In genomic region chr12:80762982-80763381, GRCm38 (mm10) we compare ENCODE assay signal across 23 mouse cellular contexts. TPM values are rescaled to one million over a fixed set of nuclear protein-coding genes. Genes with fewer than 3 reads are reported as not detected.
A peak's percentile ranks its signal among the peaks of the same experiment; 100 is the strongest.
DNase-seq lines count a peak whose midpoint lies in the region; ATAC-seq and TF ChIP-seq lines count a peak whose summit lies in the region.
"Had no signal": no experiment of that assay in that cellular context is flagged by ENCODE, and none has a peak within 500 bp of the region (broad histone marks: within the 10 kb centered on the region; RNA-seq: fewer than 3 reads in every experiment).

No protein-coding gene starts in this region.

- H3K36me3 ChIP-seq in liver, adult 2 months (ENCODE audit: control insufficient read depth, insufficient read depth, low read length) = no peaks in the 10 kb centered on the region
- no peaks in the 10 kb centered on the region for H3K36me3 ChIP-seq in liver, embryonic 11.5 days (ENCODE audit: control insufficient read depth, insufficient read depth, low read length)
- H3K36me3 ChIP-seq: embryonic facial prominence, embryonic 12.5 days had no signal

- intact Hi-C loops in gastrocnemius, postnatal 36 days (cut with DNase I) = no loop called here

- H3K4me1 ChIP-seq in liver, adult 2 months (ENCODE audit: control insufficient read depth, insufficient read depth, low read length) = peaks cover 4% of the 10 kb centered on the region; the same call in 1 of the 2 replicates
- peaks cover 13% of the 10 kb centered on the region for H3K4me1 ChIP-seq in liver, embryonic 11.5 days (replicated peaks; ENCODE audit: control insufficient read depth, insufficient read depth, low read length)

- H3K79me2 ChIP-seq in liver, adult 2 months (ENCODE audit: control insufficient read depth, insufficient read depth, low read length) = no peaks in the 10 kb centered on the region

- peak; percentile 47 for DNase-seq in liver, adult 2 months (ENCODE audit: extremely low read depth, low read depth, low spot score)
- no peak for DNase-seq in liver, embryonic 11.5 days (ENCODE audit: low spot score)
- DNase-seq in 416B (ENCODE audit: low read depth) = peak; percentile 30
- no peak for DNase-seq in testis, postnatal 14 days (ENCODE audit: low spot score)
- no peak for DNase-seq in gastrocnemius, postnatal 36 days
- DNase-seq: adrenal gland, adult 8-10 months; adrenal gland, postnatal 14 days; adrenal gland, postnatal 36 days; cerebellum, adult 11-12 months; cerebellum, adult 2 months; cerebellum, adult 9-10 months; cerebellum, postnatal 10 days; cerebellum, postnatal 25 days; forebrain, postnatal 0 days had no signal

- H3K27me3 ChIP-seq in liver, adult 2 months (ENCODE audit: control insufficient read depth, insufficient read depth, low read length) = peaks cover 21% of the 10 kb centered on the region; the same call in 1 of the 2 replicates
- peaks cover 33% of the 10 kb centered on the region for H3K27me3 ChIP-seq in liver, embryonic 11.5 days (replicated peaks; ENCODE audit: control insufficient read depth, insufficient read depth, low read length)
- H3K27me3 ChIP-seq: forebrain, embryonic 13.5 days; forebrain, embryonic 15.5 days; Patski had no signal

- ATAC-seq in liver, embryonic 11.5 days (replicated peaks; ENCODE audit: low FRiP score) = no peak
- peak; percentile 44; the same call in 1 of the 2 replicates for ATAC-seq in granulocyte monocyte progenitor cell, adult 5-6 weeks (replicated peaks; ENCODE audit: poor library complexity, severe bottlenecking)
- ATAC-seq: activated CD4-positive, CD25-positive, alpha-beta regulatory T cell, adult 4 months; forebrain, embryonic 13.5 days; forebrain, embryonic 15.5 days; forebrain, postnatal 0 days; Patski had no signal

- 39% methylated on average over 5 of the region's 5 CpGs for WGBS in liver, adult 2 months
- 66% methylated on average over 5 of the region's 5 CpGs for WGBS in liver, embryonic 11.5 days

- no peak overlapping the region for H3K4me2 ChIP-seq in liver, embryonic 11.5 days
- H3K4me2 ChIP-seq: embryonic facial prominence, embryonic 12.5 days; forebrain, embryonic 13.5 days; forebrain, embryonic 15.5 days had no signal

- no peak overlapping the region for H3K4me3 ChIP-seq in liver, adult 2 months (ENCODE audit: insufficient read depth, low read depth, low read length)
- no peak overlapping the region for H3K4me3 ChIP-seq in liver, embryonic 11.5 days (ENCODE audit: low read depth, low read length)
- H3K4me3 ChIP-seq: embryonic facial prominence, embryonic 10.5 days; embryonic facial prominence, embryonic 12.5 days; forebrain, embryonic 13.5 days; forebrain, embryonic 15.5 days had no signal

- TF ChIP-seq CTCF in liver, adult 2 months (IDR thresholded peaks at IDR 0.05; ENCODE audit: low read depth, low read length) = no peak

- H3K9me3 ChIP-seq in liver, embryonic 11.5 days (ENCODE audit: control insufficient read depth, low read length) = no peaks in the 10 kb centered on the region
- H3K9me3 ChIP-seq: embryonic facial prominence, embryonic 12.5 days had no signal

- H3K9ac ChIP-seq in liver, adult 2 months (ENCODE audit: low read depth, low read length) = no peak overlapping the region
- no peak overlapping the region for H3K9ac ChIP-seq in liver, embryonic 11.5 days (ENCODE audit: low read depth, low read length)
- H3K9ac ChIP-seq: embryonic facial prominence, embryonic 12.5 days; forebrain, embryonic 13.5 days; forebrain, embryonic 15.5 days; forebrain, postnatal 0 days had no signal

- H3K27ac ChIP-seq in liver, adult 2 months (replicated peaks; ENCODE audit: insufficient read depth, low read depth, low read length) = no peak overlapping the region
- no peak overlapping the region for H3K27ac ChIP-seq in liver, embryonic 11.5 days (ENCODE audit: low read depth, low read length)
- H3K27ac ChIP-seq: embryonic facial prominence, embryonic 10.5 days; embryonic facial prominence, embryonic 12.5 days; forebrain, embryonic 13.5 days; forebrain, embryonic 15.5 days had no signal

- TF ChIP-seq POLR2A in liver, adult 2 months (IDR thresholded peaks at IDR 0.05; ENCODE audit: extremely low read depth, insufficient read depth, low read length) = no peak

RNA-seq across cellular contexts. Expression of gene Ccdc177, which starts 2.5 kb away (rescaled TPM):
- total RNA-seq in liver, adult 2 months (2014; rRNA removed) = not detected in 2 replicates
- polyA plus RNA-seq in liver, adult 2 months (2012; rRNA removed) = not detected in 2 replicates
- not detected in 2 replicates for polyA plus RNA-seq in liver, embryonic 11.5 days (2014; fragmentation: Nextera tagmentation; extraction: Ambion mirVana)
- 0.56 TPM in 1 of 2 replicates, not detected in the other for total RNA-seq in granulocyte monocyte progenitor cell, adult 5-6 weeks (2014; fragmentation: Nextera tagmentation)
- total RNA-seq in granulocyte monocyte progenitor cell, adult 5-6 weeks (2017) = not detected in 2 replicates
- not detected for total RNA-seq in gastrocnemius, postnatal 36 days (2021)
- total RNA-seq: adrenal gland, adult 18-20 months; adrenal gland, postnatal 14 days; adrenal gland, postnatal 36 days had no signal
- polyA plus RNA-seq: activated CD4-positive, CD25-positive, alpha-beta regulatory T cell, adult 4 months; C2C12 had no signal

RNA-seq across cellular contexts. Expression of gene Susd6, which starts 27.3 kb away (rescaled TPM):
- 20.1 and 27.5 TPM in 2 replicates for total RNA-seq in liver, adult 2 months (2014; rRNA removed)
- 21.8 and 22.3 TPM in 2 replicates for polyA plus RNA-seq in liver, adult 2 months (2012; rRNA removed)
- 21.5 and 21.7 TPM in 2 replicates for polyA plus RNA-seq in liver, embryonic 11.5 days (2014; fragmentation: Nextera tagmentation; extraction: Ambion mirVana)
- total RNA-seq in granulocyte monocyte progenitor cell, adult 5-6 weeks (2014; fragmentation: Nextera tagmentation) = 21.7 and 22.0 TPM in 2 replicates
- 14.0 and 16.4 TPM in 2 replicates for total RNA-seq in granulocyte monocyte progenitor cell, adult 5-6 weeks (2017)
- total RNA-seq in gastrocnemius, postnatal 36 days (2021) = 10 to 100 TPM; 29.6 to 30.3 TPM

Comparison
In these comparisons a context has a peak if more than half of its experiments do, and no peak if none do; other contexts are left out.
1. DNase-seq: peak in liver, adult 2 months (single experiment) and 416B (single experiment); none in liver, embryonic 11.5 days (single experiment), testis, postnatal 14 days (single experiment) and gastrocnemius, postnatal 36 days (0 of 2).